Mouse (Mus musculus): ENCODE measurements around the gene Taf15.
"Not testable (repeated sequence)": the region's sequence is repeated elsewhere in the genome, so short reads cannot be mapped to it uniquely, and the experiment has no call there.

Gene Taf15

GRCm38 (mm10) chr11:83536831-83537230 is 63.9 kb downstream of the Taf15 start:
- DNase-seq (ENCODE audit: low read depth, low spot score) = no peak

GRCm38 (mm10) chr11:83538705-83539314 is 65.9 kb downstream of the Taf15 start:
- no peak for DNase-seq (ENCODE audit: low read depth, low spot score)

GRCm38 (mm10) chr11:83540931-83541330 is 68.0 kb downstream of the Taf15 start:
- no peak for DNase-seq (ENCODE audit: low read depth, low spot score)

- no peak for DNase-seq (ENCODE audit: low read depth, low spot score)
Observed at GRCm38 (mm10) chr11:83541415-83541814, 68.5 kb downstream of the Taf15 start.

GRCm38 (mm10) chr11:83544214-83544613 is 71.3 kb downstream of the Taf15 start:
- no peak for DNase-seq (ENCODE audit: low read depth, low spot score)

GRCm38 (mm10) chr11:83550186-83550632 is 77.3 kb downstream of the Taf15 start:
- DNase-seq (ENCODE audit: low read depth, low spot score) = no peak

GRCm38 (mm10) chr11:83551037-83551436 is 78.2 kb downstream of the Taf15 start:
- DNase-seq (ENCODE audit: low read depth, low spot score) = not testable (repeated sequence)

GRCm38 (mm10) chr11:83551668-83552067 is 78.8 kb downstream of the Taf15 start:
- no peak for DNase-seq (ENCODE audit: low read depth, low spot score)

Data from WW6 (cell line).